In genomic region chr14:54474744-54475143, GRCm38 (mm10) we compare ENCODE assay signal across 17 mouse cellular contexts. TPM values are rescaled to one million over a fixed set of nuclear protein-coding genes. Genes with fewer than 3 reads are reported as not detected.
"Had no signal": no experiment of that assay in that cellular context is flagged by ENCODE, and none has a peak within 500 bp of the region (broad histone marks: within the 10 kb centered on the region; RNA-seq: fewer than 3 reads in every experiment).

No protein-coding gene starts in this region.

- DNase-seq: lung, adult 18-20 months; lung, postnatal 4 days; retina, postnatal 1 day; right cerebral cortex, adult 18-20 months; right cerebral cortex, postnatal 25 days; right cerebral cortex, postnatal 4 days; spleen, adult 18-20 months; thymus, adult 18-20 months; thymus, postnatal 14 days; thymus, postnatal 4 days had no signal

- H3K4me3 ChIP-seq: myocyte had no signal

- H3K27ac ChIP-seq: liver, embryonic 14.5 days had no signal

- H3K9me3 ChIP-seq: midbrain, embryonic 13.5 days; midbrain, embryonic 15.5 days; neural tube, embryonic 13.5 days; neural tube, embryonic 15.5 days had no signal

- H3K9ac ChIP-seq: liver, embryonic 14.5 days had no signal

RNA-seq across cellular contexts. Expression of gene Rem2, which starts 1.2 kb away (rescaled TPM):
- total RNA-seq: megakaryocyte, adult 5-6 weeks had no signal
